Mouse (Mus musculus) kidney, embryonic 15.5 days (tissue): ENCODE measurements around the gene Clptm1. TPM values are rescaled to one million over a fixed set of nuclear protein-coding genes. Genes with fewer than 3 reads are reported as not detected.
"Not testable (repeated sequence)": the region's sequence is repeated elsewhere in the genome, so short reads cannot be mapped to it uniquely, and the experiment has no call there.

Experiments
- ATAC-seq: fragments of 200-750 bp; cut with Nextera tagmentation; replicated peaks from 2 replicates; pipeline ENCODE4 v1.8.0; 2017; ENCODE audit warnings: moderate TSS enrichment; ENCODE audit not compliant: low FRiP score
- H3K27ac ChIP-seq: fragments of 300-500 bp; sonication (generic); 2 replicates; pipeline ENCODE4 v1.5.1; 2015; ENCODE audit warnings: mild to moderate bottlenecking, inconsistent platforms
- H3K27me3 ChIP-seq: fragments of 300-500 bp; sonication (generic); 2 replicates; pipeline ENCODE4 v1.6.1; 2015; ENCODE audit warnings: inconsistent platforms
- H3K36me3 ChIP-seq: fragments of 300-500 bp; sonication (generic); 2 replicates; pipeline ENCODE4 v1.6.1; 2015; ENCODE audit warnings: inconsistent platforms
- H3K4me1 ChIP-seq: fragments of 300-500 bp; sonication (generic); 2 replicates; pipeline ENCODE4 v1.6.1; 2015; ENCODE audit warnings: inconsistent platforms
- H3K4me2 ChIP-seq: fragments of 300-500 bp; sonication (generic); 2 replicates; pipeline ENCODE4 v1.6.1; 2015; ENCODE audit warnings: moderate library complexity, mild to moderate bottlenecking, inconsistent platforms
- H3K4me3 ChIP-seq: fragments of 300-500 bp; sonication (generic); replicated peaks from 2 replicates; pipeline ENCODE4 v1.5.1; 2015; ENCODE audit warnings: mild to moderate bottlenecking, inconsistent platforms
- H3K9ac ChIP-seq: fragments of 300-500 bp; sonication (generic); 2 replicates; pipeline ENCODE4 v1.6.1; 2015; ENCODE audit warnings: mild to moderate bottlenecking, inconsistent platforms
- H3K9me3 ChIP-seq: fragments of 300-500 bp; sonication (generic); replicated peaks from 2 replicates; pipeline ENCODE4 v1.6.1; 2016; ENCODE audit warnings: inconsistent platforms
- WGBS: fragments of 180-500 bp; shearing (Covaris S2); methylation state at CpG from one replicate; pipeline ENCODE4 v1.1.7; 2015; ENCODE audit warnings: mixed read lengths; 5-methylcytosine and 5-hydroxymethylcytosine counted together
- polyA plus RNA-seq: library from polyadenylated mRNA; unstranded; fragments of >200 nt; fragmentation: Nextera tagmentation; extraction: Ambion mirVana; gene quantifications from 2 replicates; pipeline ENCODE4 v1.2.1, GENCODE M21; 2015

Clptm1 gene
- polyA plus RNA-seq, 1 experiment from 2014 or later = 91.5 TPM

DNA sequence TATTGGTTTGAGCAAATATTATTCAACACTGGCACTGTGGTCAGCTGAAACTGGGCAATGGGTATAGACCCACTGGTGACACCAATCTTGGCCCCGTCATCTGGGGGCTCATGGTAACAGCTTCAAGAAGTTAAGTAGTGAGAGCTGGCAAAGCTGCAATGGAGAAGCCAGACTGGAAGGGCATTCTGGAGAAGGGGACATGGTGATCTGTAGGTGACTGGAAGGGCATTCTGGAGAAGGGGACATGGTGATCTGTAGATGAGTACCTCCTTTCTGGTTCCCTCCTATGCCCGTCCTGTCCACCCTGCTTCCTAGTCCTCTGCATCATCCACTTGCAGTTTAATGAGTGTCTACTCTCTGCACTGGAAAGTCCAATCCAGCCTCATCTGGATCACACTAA is 23.8 kb upstream of the Clptm1 start:
- H3K36me3 ChIP-seq = no peaks in the 10 kb centered on the region
- ATAC-seq = no peak
- peaks cover 30% of the 10 kb centered on the region for H3K4me1 ChIP-seq
- no peak overlapping the region for H3K27ac ChIP-seq
- no peak overlapping the region for H3K4me2 ChIP-seq
- no peak overlapping the region for H3K4me3 ChIP-seq
- no peaks in the 10 kb centered on the region for H3K27me3 ChIP-seq
- 79% methylated on average over 2 of the region's 2 CpGs for WGBS
- H3K9ac ChIP-seq = no peak overlapping the region
- H3K9me3 ChIP-seq = no peaks in the 10 kb centered on the region

DNA sequence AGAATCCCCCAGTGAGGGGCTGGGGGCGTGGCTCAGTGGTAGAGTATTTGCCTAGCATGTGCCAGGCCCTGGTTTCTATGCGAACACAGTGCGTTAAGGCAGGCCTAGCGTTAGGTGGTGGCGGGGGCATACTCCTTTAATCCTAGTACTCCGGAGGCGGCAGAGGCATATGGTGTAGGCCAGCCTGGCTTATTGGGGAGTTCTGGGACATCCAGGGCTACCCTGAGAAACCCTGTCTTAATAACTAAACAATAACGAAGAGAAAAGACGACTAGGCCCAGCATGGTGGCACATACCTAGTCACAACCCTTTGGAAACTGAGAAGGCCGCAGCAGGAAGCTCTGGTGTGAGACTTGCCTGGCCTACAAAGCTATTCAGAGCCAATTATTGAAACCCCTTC is 23.3 kb upstream of the Clptm1 start:
- ATAC-seq = no peak
- Histone ChIP-seq H3K27ac (no peak overlapping the region), H3K27me3 (no peaks in the 10 kb centered on the region), H3K9ac (no peak overlapping the region), H3K9me3 (no peaks in the 10 kb centered on the region), H3K4me3 (no peak overlapping the region), H3K4me2 (no peak overlapping the region), H3K36me3 (no peaks in the 10 kb centered on the region), H3K4me1 (peaks cover 27% of the 10 kb centered on the region)
- 94% methylated on average over 10 of the region's 10 CpGs for WGBS

DNA sequence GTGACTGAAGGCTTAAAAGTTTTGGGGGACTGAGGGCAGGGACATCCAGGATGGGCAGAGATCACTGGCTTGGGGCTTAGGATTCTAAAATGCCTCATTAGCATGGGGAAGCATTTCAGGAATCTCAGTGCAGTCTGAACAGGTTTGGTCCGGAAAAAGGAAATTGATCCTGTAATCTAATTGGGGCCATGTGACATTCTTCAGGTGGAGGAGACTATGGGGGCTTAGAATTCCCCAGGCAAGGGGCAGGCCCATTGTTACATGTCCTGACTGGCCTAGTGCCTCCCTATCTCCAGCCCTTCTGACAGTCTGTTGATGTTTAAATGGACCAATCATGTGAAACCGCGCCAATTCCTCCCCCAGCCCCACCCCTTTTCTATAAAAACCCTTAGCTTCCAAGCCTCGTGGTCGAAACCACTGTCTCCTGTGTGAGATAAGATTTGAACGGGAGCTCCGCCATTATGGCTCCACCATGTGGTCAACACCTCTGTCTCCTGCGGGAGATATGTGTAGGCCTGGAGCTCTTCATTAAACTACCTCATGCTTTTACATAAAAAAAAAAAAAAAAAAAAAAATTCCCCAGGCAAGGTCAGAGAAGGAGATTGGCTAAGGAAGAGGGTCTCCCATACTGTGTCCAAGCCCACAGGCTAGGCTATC is 22.2 kb upstream of the Clptm1 start:
- not testable (repeated sequence) for H3K27ac ChIP-seq, H3K4me3 ChIP-seq, H3K4me2 ChIP-seq, H3K9me3 ChIP-seq, H3K27me3 ChIP-seq, H3K9ac ChIP-seq, H3K36me3 ChIP-seq, ATAC-seq
- peaks cover 17% of the 10 kb centered on the region for H3K4me1 ChIP-seq
- 74% methylated on average over 8 of the region's 8 CpGs for WGBS

DNA sequence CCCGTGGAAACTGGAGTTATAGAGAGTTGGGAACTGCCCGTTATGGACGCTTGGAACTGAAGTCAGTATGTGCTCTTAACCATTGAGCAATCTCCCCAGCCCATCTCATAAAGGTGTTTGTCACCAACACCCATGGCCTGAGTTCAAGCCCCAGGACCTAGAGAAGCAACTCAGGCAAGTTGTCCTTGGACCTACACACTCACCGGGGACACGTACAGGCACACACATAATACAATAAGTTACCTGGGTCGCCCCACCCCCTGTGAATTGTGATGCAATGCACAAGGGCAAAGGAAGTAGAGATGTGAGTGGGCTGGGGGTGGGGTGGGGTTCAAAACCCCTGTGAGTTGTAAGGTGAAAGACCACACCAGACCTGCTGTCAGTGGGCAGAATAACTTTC is 21.7 kb upstream of the Clptm1 start:
- Histone ChIP-seq H3K9me3 (no peaks in the 10 kb centered on the region), H3K4me2 (no peak overlapping the region), H3K9ac (no peak overlapping the region), H3K4me3 (no peak overlapping the region), H3K27ac (no peak overlapping the region), H3K4me1 (peaks cover 12% of the 10 kb centered on the region), H3K36me3 (no peaks in the 10 kb centered on the region), H3K27me3 (no peaks in the 10 kb centered on the region)
- WGBS = 75% methylated on average over 6 of the region's 6 CpGs
- ATAC-seq = no peak

DNA sequence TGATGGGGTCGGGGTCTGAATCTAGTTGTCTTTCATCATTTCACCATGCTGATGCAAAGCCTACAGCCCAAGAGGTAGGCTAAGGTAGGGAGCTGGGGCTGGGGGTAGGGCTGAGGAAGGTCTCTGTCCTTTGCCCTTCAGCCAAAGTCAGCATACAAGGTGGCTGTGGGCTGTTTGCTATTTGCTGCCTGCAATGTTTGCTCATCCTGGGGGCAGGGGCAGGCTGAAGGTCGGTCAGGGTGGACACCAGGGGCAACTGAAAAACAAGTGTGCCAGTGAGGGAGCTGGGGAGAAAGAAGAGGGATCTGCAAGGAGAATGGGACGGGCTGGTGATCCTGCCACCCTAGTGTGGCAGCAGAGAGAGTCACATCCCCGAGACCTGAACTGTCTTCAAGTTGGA is 20.5 kb upstream of the Clptm1 start:
- H3K9ac ChIP-seq = no peak overlapping the region
- no peaks in the 10 kb centered on the region for H3K27me3 ChIP-seq
- H3K4me2 ChIP-seq = no peak overlapping the region
- ATAC-seq = no peak
- WGBS = 57% methylated on average over 4 of the region's 4 CpGs
- H3K36me3 ChIP-seq = no peaks in the 10 kb centered on the region
- peaks cover 10% of the 10 kb centered on the region for H3K4me1 ChIP-seq
- H3K9me3 ChIP-seq = no peaks in the 10 kb centered on the region
- H3K4me3 ChIP-seq = no peak overlapping the region
- H3K27ac ChIP-seq = no peak overlapping the region

DNA sequence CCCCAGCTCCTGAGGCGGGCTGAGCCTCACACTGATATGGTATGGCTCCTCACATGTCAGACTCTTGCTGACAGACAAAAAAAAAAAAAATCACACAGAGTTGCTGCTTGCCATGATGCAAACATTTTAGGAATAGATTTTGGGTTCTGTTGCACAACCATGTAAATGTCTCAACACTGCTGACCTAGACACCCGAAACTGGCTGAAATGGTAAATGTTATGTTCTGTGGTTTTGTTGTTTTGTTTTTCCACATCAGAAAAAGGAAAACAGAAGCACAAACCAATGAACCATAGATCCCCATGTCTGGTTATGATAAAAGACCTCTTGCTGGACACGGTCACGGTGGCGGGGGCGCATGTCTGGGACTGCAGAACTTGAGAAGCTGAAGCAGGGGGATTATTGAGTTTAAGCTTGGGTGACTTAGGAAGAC is 19.0 kb upstream of the Clptm1 start:
- peaks cover 10% of the 10 kb centered on the region for H3K4me1 ChIP-seq
- WGBS = 71% methylated on average over 6 of the region's 6 CpGs
- no peaks in the 10 kb centered on the region for H3K36me3 ChIP-seq
- no peak for ATAC-seq
- H3K27ac ChIP-seq = no peak overlapping the region
- no peaks in the 10 kb centered on the region for H3K9me3 ChIP-seq
- no peak overlapping the region for H3K4me2 ChIP-seq
- no peak overlapping the region for H3K9ac ChIP-seq
- H3K27me3 ChIP-seq = no peaks in the 10 kb centered on the region
- no peak overlapping the region for H3K4me3 ChIP-seq

DNA sequence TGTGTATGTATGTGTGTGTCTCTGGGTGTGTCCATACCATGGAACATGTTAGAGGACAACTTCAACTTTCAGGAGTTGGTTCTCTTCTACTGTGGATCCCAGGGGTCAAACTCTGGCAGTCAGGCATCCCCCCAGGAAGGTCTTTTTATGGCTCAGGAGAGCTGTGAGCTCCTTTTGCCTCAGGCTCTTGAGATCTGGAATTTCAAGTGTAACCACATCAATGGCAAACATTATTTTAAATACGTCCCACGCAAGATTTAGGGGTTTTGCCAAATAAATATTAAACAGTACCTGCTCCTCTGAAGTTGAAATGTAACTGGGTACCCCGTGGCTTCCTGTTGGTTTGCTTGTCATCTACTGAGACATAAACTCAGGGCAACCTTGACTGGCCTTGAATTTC is 18.1 kb upstream of the Clptm1 start:
- Histone ChIP-seq H3K4me2 (no peak overlapping the region), H3K4me3 (no peak overlapping the region), H3K36me3 (no peaks in the 10 kb centered on the region), H3K4me1 (peaks cover 10% of the 10 kb centered on the region), H3K9me3 (no peaks in the 10 kb centered on the region), H3K27ac (no peak overlapping the region), H3K9ac (no peak overlapping the region), H3K27me3 (no peaks in the 10 kb centered on the region)
- no peak for ATAC-seq
- 68% methylated on average over 3 of the region's 3 CpGs for WGBS

DNA sequence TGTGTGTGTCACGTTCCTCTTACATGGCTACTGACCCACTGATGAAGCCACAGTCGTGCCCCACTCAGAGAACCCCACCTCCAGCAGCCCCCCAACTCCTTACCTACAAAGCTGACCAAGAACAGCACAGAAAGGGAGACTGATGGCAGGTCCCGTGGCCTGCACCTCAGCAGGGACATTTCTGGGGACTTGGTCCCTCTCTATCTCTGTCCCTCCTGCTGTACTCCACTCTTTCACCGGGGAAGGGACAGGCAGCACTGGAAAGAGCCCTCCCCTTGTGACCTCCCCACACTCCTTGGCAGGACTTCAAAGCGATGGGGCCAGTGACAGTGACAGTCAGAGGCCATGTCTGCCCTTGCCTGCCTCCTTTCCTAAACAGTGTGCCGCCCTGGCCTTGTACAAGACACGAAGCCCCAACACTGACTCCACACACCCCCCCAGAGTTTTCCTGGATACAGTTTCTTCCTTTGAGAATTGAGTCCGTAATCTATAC is 16.4 kb upstream of the Clptm1 start, which contains the start of the genes Gm44805 and Apoc4:
Gene Gm44805, minus strand, starts transcription at position 222 of the 493 bp plus-strand sequence.
Gene Apoc4, minus strand, starts transcription at position 278 of the 493 bp plus-strand sequence.
- Histone ChIP-seq H3K9ac (no peak within 1 kb of the TSS), H3K4me1 (peaks cover 10% of the 10 kb centered on the region), H3K9me3 (no peaks in the 10 kb centered on the region), H3K4me2 (no peak within 1 kb of the TSS), H3K36me3 (no peaks in the 10 kb centered on the region), H3K27me3 (no peaks in the 10 kb centered on the region), H3K4me3 (no peak within 1 kb of the TSS), H3K27ac (no peak within 1 kb of the TSS)
- WGBS = 48% methylated on average over 8 of the region's 8 CpGs
- ATAC-seq = no peak

DNA sequence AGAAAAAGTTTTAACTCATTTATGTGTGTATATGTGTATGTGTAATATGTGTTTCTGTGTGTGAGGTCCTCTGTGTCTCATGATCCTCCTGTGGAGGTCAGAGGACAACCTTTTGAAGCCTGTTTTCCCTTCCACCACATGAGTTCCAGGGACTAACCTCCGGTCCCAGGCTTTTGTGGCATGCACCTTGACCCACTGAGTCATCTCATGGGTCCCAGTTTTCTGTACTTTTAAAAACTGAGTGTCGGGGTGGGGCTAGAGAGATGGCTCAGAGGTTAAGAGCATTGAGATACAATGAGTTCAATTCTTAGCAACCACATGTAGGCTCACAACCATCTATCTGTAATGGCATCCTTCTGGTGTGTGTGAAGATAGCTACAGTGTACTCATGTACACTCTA is 15.9 kb upstream of the Clptm1 start:
- WGBS = 74% methylated on average over 2 of the region's 2 CpGs
- no peaks in the 10 kb centered on the region for H3K36me3 ChIP-seq
- H3K4me2 ChIP-seq = no peak overlapping the region
- no peak overlapping the region for H3K4me3 ChIP-seq
- H3K9ac ChIP-seq = no peak overlapping the region
- no peak for ATAC-seq
- H3K27ac ChIP-seq = no peak overlapping the region
- no peaks in the 10 kb centered on the region for H3K27me3 ChIP-seq
- H3K4me1 ChIP-seq = peaks cover 7% of the 10 kb centered on the region
- H3K9me3 ChIP-seq = no peaks in the 10 kb centered on the region

DNA sequence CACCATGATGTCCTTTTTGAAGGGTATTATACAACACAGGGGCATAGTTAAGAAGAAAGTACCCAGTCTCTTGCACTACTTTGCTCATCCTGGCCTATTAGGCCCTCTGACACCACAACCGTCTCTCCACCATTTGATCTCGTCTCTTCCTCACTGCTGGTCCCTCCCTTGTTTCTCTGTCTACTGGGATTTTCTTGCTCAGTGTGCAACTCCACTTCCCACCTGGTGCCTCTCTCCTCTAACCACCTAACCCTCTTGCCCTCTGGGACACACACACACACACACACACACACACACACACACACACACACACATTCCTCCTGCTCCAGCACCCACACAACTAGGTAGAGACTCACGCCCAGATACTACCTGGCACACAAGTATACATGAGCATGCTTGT is 14.1 kb upstream of the Clptm1 start:
- H3K4me3 ChIP-seq = no peak overlapping the region
- 85% methylated on average over 3 of the region's 3 CpGs for WGBS

DNA sequence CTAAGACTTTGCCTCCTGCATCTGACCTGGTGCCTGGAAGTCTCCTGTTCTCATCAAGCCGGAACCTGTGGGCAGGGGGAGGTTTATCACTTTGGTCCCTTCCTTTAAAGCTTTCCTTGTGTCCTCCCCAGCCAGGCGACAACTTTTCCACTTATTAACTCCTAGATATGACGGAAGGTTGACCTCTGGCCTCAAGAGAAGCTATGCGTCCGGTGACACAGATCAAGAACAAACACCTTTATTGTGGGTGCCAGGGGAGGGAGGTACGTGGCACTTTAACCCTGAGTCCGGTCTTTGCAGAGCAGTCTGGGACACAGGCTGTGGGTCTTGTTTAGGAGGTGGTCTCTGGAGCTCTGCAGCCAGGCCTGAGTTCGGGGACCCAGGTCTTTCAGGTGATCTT is 13.0 kb upstream of the Clptm1 start, which contains the start of gene Apoc2:
Gene Apoc2, minus strand, starts transcription at position 70 of the 400 bp plus-strand sequence.
- H3K4me3 ChIP-seq = no peak within 1 kb of the TSS
- no peak within 1 kb of the TSS for H3K9ac ChIP-seq
- H3K27ac ChIP-seq = no peak within 1 kb of the TSS
- no peak for ATAC-seq
- H3K4me2 ChIP-seq = no peak within 1 kb of the TSS
- H3K4me1 ChIP-seq = no peaks in the 10 kb centered on the region
- H3K36me3 ChIP-seq = no peaks in the 10 kb centered on the region
- no peaks in the 10 kb centered on the region for H3K9me3 ChIP-seq
- no peaks in the 10 kb centered on the region for H3K27me3 ChIP-seq
- 61% methylated on average over 8 of the region's 8 CpGs for WGBS

More for the DNA sequence above, 14.1 kb upstream of the Clptm1 start:
- no peaks in the 10 kb centered on the region for H3K27me3 ChIP-seq
- H3K4me2 ChIP-seq = no peak overlapping the region
- H3K36me3 ChIP-seq = no peaks in the 10 kb centered on the region
- ATAC-seq = no peak
- no peak overlapping the region for H3K27ac ChIP-seq
- no peak overlapping the region for H3K9ac ChIP-seq
- 0 out of 2 replicates have a peak, but pooled peaks cover 3% of the 10 kb centered on the region for H3K4me1 ChIP-seq
- no peaks in the 10 kb centered on the region for H3K9me3 ChIP-seq

DNA sequence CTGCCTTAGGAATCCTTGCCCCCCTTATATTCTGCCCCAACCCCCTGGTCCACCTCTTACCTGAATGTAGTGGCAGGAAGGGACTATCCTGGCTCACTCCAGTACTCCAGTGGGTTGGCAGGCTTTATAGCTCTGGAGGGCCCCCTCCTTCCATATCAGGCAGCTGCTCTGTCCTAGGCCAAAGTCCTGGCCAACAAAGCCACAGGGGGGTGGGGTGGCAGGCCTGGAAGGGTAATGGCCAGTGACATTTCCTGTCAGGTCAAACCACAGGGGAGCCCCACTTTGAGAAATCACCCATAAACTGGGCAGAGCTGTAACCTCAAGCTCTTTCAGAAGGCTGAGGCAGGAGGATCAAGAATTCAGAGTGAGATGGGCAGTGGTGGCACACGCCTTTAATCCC is 11.8 kb upstream of the Clptm1 start:
- Histone ChIP-seq H3K4me2 (no peak overlapping the region), H3K36me3 (no peaks in the 10 kb centered on the region), H3K9me3 (no peaks in the 10 kb centered on the region), H3K4me1 (no peaks in the 10 kb centered on the region), H3K27me3 (no peaks in the 10 kb centered on the region), H3K27ac (no peak overlapping the region), H3K9ac (no peak overlapping the region), H3K4me3 (no peak overlapping the region)
- 72% methylated on average over 1 of the region's 1 CpGs for WGBS
- no peak for ATAC-seq

DNA sequence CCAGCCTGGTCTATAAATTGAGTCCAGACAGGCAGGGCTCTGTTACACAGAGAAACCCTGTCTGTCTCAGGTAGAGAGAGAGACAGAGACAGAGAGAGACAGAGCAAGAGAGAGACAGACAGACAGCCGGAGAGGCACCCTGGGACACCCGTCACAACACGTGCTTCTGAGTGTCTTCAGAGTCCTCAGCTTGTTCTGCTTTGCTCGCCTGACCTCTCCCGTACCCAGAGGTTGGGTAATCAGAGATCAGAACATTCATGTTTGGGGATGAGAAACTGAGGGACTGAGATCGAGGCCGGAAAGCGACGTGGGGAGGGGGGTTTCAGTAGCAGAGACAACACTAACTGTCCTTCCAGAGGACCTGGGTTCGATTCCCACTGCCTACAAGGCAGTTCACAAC is 11.0 kb upstream of the Clptm1 start:
- Histone ChIP-seq H3K36me3 (no peaks in the 10 kb centered on the region), H3K9ac (no peak overlapping the region), H3K4me3 (no peak overlapping the region), H3K4me2 (no peak overlapping the region), H3K27ac (no peak overlapping the region), H3K4me1 (no peaks in the 10 kb centered on the region), H3K9me3 (no peaks in the 10 kb centered on the region), H3K27me3 (no peaks in the 10 kb centered on the region)
- 83% methylated on average over 10 of the region's 10 CpGs for WGBS
- ATAC-seq = no peak
